Mouse (Mus musculus) stomach, postnatal 0 days (tissue): ENCODE measurements at regions not wholly inside any gene's neighbourhood (a gene's known extent, or its start where the extent isn't known, plus 50 kb on each side); places are given as distances from the start of the nearest gene placed in this dataset.

Source experiments
- CTCF ChIP-seq: IDR thresholded peaks from 2 replicates; pipeline ENCODE4 v1.5.1; 2016; ENCODE audit warnings: antibody characterized with exemption, low read depth, mild to moderate bottlenecking, moderate library complexity
- EP300 ChIP-seq: optimal IDR thresholded peaks from 2 replicates; pipeline ENCODE3; 2016; ENCODE audit warnings: antibody characterized with exemption

DNA sequence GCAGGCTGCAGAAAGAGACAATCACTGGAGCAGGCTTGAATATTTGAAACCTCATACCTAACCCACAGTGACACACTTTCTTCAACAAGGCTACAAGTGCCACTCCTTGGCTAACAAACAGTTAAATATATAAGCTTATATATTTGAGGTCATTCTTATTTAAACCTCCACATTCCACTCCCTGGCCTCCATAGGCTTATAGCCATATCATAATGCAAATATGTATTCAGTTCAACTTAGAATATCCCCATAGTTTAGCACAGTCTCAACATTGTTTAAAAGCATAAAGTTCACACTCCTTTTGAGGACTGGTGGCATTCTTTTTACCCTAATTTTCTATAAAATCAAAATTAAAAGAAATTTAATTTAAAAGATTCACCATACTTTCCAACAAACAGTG lies 390.0 kb upstream of the Mef2c start:
- TF ChIP-seq CTCF (no peak), EP300 (no peak)
